Mouse (Mus musculus): ENCODE data around the gene Rab11b.

DNA sequence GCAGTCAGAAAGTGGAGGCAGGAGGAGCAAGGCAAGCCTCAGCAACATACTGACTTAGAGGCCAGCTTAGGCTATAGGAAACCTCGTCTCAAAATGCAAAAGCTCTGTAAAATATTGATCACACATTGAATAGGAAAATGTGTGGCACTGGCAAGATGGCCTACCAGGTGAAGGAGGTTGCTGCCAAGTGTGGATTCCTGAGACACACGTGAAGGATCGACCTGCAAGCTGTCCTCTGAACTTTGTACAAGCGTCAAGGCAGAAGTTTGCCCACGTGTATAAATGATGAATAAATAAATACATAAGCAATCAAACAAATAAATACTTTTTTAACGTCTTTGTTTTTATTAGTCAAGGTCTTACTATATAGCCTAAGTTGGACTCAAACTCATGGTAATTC, 13.1 kb upstream of the Rab11b start:
- TF ChIP-seq POLR2A (IDR thresholded peaks at IDR 0.05; ENCODE audit: insufficient read depth, low read length) (no peak), CTCF (IDR thresholded peaks at IDR 0.05; ENCODE audit: low read depth, low read length) (no peak)
